Mouse (Mus musculus) midbrain, embryonic 16.5 days (tissue): ENCODE measurements around the gene Gm21083. TPM values are rescaled to one million over a fixed set of nuclear protein-coding genes. Genes with fewer than 3 reads are reported as not detected.
A peak's percentile ranks its signal among the peaks of the same experiment; 100 is the strongest.
"Not testable (repeated sequence)": the region's sequence is repeated elsewhere in the genome, so short reads cannot be mapped to it uniquely, and the experiment has no call there.

Experiments
- ATAC-seq: fragments of 200-750 bp; cut with Nextera tagmentation; 2 replicates; pipeline ENCODE4 v1.8.0; 2017; ENCODE audit warnings: moderate TSS enrichment
- H3K27ac ChIP-seq: fragments of 300-500 bp; sonication (generic); 2 replicates; pipeline ENCODE4 v1.5.1; 2014; ENCODE audit warnings: mild to moderate bottlenecking, low read length, mixed read lengths
- H3K27me3 ChIP-seq: fragments of 300-500 bp; sonication (generic); 2 replicates; pipeline ENCODE4 v1.6.1; 2014; ENCODE audit warnings: low read depth, low read length, mixed read lengths; ENCODE audit not compliant: control insufficient read depth, insufficient read depth
- H3K36me3 ChIP-seq: fragments of 300-500 bp; sonication (generic); 2 replicates; pipeline ENCODE4 v1.6.1; 2014; ENCODE audit warnings: mild to moderate bottlenecking, low read length, moderate library complexity, mixed read lengths; ENCODE audit not compliant: control insufficient read depth, insufficient read depth
- H3K4me1 ChIP-seq: fragments of 300-500 bp; sonication (generic); 2 replicates; pipeline ENCODE4 v1.6.1; 2014; ENCODE audit warnings: mild to moderate bottlenecking, low read length, mixed read lengths; ENCODE audit not compliant: control insufficient read depth, insufficient read depth
- H3K4me2 ChIP-seq: fragments of 300-500 bp; sonication (generic); 2 replicates; pipeline ENCODE4 v1.6.1; 2014; ENCODE audit warnings: mild to moderate bottlenecking, low read length, mixed read lengths
- H3K4me3 ChIP-seq: fragments of 300-500 bp; sonication (generic); 2 replicates; pipeline ENCODE4 v1.5.1; 2014; ENCODE audit warnings: low read depth, mild to moderate bottlenecking, low read length, moderate library complexity, mixed read lengths
- H3K9ac ChIP-seq: fragments of 300-500 bp; sonication (generic); 2 replicates; pipeline ENCODE4 v1.6.1; 2014; ENCODE audit warnings: low read depth, low read length, mixed read lengths
- H3K9me3 ChIP-seq: fragments of 300-500 bp; sonication (generic); replicated peaks from 2 replicates; pipeline ENCODE4 v1.6.1; 2014; ENCODE audit warnings: mild to moderate bottlenecking, low read length, mixed read lengths; ENCODE audit not compliant: control insufficient read depth, poor library complexity, severe bottlenecking
- WGBS: fragments of 180-500 bp; shearing (Covaris S2); extraction: QIAGEN DNeasy Blood & Tissue Kit; methylation state at CpG from one replicate; pipeline ENCODE4 v1.1.7; 2014; 5-methylcytosine and 5-hydroxymethylcytosine counted together
- polyA plus RNA-seq: library from polyadenylated mRNA; unstranded; fragments of >200 nt; fragmentation: Nextera tagmentation; extraction: Ambion mirVana; gene quantifications from 2 replicates; pipeline ENCODE4 v1.2.1, GENCODE M21; 2015

Gene Gm21083
- not detected in 2 replicates for polyA plus RNA-seq

DNA sequence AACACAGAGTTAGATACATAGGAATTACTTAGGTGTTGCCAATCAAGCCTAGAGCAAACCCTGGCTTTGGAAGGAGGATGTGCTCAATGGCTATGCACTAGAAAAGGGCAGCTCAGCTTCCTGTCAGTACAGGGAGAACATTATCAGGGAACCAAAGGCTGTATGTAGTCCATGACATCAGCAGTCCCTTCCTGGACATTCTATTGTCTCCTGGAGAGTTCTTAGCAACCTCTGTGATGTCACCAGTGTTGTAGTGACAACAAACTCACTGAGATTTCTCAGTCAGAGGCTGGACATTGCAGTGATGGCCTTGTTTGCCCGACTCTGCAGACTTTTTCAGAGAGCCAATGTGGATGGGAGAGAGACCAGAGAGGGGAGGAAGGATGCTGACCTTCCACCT lies at the start of gene Gm21083:
Gene Gm21083, plus strand, starts transcription at position 301 of the 400 bp plus-strand sequence.
- ATAC-seq, H3K4me1 ChIP-seq, H3K36me3 ChIP-seq, H3K9ac ChIP-seq, H3K4me3 ChIP-seq, H3K27ac ChIP-seq, H3K27me3 ChIP-seq, H3K9me3 ChIP-seq, H3K4me2 ChIP-seq: not testable (repeated sequence)
- WGBS: no CpG with 5 or more reads among the region's 1 CpGs

DNA sequence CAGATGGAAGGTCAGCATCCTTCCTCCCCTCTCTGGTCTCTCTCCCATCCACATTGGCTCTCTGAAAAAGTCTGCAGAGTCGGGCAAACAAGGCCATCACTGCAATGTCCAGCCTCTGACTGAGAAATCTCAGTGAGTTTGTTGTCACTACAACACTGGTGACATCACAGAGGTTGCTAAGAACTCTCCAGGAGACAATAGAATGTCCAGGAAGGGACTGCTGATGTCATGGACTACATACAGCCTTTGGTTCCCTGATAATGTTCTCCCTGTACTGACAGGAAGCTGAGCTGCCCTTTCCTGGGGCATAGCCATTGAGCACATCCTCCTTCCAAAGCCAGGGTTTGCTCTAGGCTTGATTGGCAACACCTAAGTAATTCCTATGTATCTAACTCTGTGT lies 48.0 kb upstream of the Gm21083 start, which contains the start of gene Gm21190:
Gene Gm21190, minus strand, starts transcription at position 101 of the 400 bp plus-strand sequence.
- WGBS: no CpG with 5 or more reads among the region's 1 CpGs
- not testable (repeated sequence) for H3K4me1 ChIP-seq, H3K4me3 ChIP-seq, H3K9ac ChIP-seq, ATAC-seq, H3K36me3 ChIP-seq, H3K27ac ChIP-seq, H3K4me2 ChIP-seq, H3K27me3 ChIP-seq
- peaks cover 17% of the 10 kb centered on the region for H3K9me3 ChIP-seq

DNA sequence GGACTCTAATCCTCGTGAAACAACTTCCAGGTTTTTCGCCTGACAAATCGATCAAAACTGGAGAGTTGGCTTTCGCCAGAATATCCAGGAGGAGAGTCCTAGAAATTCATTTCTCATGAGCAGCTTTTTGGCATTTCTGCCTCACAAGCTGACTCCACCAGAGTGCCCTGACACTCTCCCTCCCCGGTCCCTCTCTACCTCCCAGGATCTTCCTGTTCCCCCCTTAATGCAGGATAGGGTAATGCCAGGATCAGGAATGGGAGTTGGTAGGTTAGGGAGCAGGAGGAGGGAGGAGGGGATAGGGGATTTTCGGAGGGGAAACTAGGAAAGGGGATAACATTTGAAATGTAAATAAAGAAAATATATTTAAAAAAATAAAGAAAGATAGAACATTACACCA lies 28.5 kb upstream of the Gm21083 start:
- H3K9ac ChIP-seq, H3K36me3 ChIP-seq, H3K27me3 ChIP-seq, H3K9me3 ChIP-seq, H3K27ac ChIP-seq, ATAC-seq, H3K4me3 ChIP-seq, H3K4me1 ChIP-seq, H3K4me2 ChIP-seq: not testable (repeated sequence)
- WGBS: 78% methylated on average over 6 of the region's 6 CpGs

DNA sequence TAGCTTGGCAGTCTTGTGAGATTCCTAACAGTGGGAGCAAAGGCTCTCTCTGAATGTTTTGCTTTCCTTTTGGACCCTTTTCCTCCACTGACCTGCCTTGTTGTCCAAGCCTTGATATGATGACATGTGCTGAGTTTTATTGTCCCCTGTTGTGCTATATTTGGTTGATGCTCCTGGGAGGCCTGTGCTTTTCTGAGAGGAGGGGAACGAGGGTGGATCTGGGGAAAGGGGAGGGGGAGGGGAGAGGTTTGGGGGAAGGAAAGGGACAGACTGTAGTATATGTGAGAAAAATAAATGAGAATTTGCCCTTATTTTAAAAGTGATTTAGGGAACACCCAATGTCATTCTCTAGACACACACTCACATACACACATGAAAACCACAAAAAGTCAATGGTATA lies 28.0 kb upstream of the Gm21083 start:
- H3K4me2 ChIP-seq, ATAC-seq, H3K4me1 ChIP-seq, H3K27ac ChIP-seq, H3K9ac ChIP-seq, H3K4me3 ChIP-seq, H3K27me3 ChIP-seq, H3K36me3 ChIP-seq, H3K9me3 ChIP-seq: not testable (repeated sequence)
- WGBS: 39% methylated on average over 1 of the region's 1 CpGs

DNA sequence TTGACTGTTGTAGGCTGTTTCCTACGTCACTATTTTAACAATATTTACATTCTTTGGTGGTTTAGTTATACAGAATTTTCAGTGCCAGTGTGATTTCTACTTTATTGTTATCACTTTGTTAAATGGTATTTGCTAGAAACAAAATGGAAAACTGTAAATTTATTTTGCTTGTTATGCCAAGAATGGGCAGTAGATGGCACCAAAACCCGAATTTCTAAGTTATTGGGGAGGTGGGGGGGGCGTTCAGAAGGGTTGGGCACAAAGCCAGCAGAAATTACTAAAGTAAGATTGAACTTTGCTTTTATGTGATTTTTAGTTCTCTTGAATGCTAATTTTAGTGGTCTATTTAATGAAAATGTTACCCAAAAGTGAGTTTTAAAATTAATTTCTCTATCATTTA lies 27.5 kb upstream of the Gm21083 start:
- H3K9me3 ChIP-seq, H3K27ac ChIP-seq, H3K36me3 ChIP-seq, H3K9ac ChIP-seq, H3K4me1 ChIP-seq, ATAC-seq, H3K4me3 ChIP-seq, H3K27me3 ChIP-seq, H3K4me2 ChIP-seq: not testable (repeated sequence)
- WGBS: 17% methylated on average over 3 of the region's 3 CpGs

DNA sequence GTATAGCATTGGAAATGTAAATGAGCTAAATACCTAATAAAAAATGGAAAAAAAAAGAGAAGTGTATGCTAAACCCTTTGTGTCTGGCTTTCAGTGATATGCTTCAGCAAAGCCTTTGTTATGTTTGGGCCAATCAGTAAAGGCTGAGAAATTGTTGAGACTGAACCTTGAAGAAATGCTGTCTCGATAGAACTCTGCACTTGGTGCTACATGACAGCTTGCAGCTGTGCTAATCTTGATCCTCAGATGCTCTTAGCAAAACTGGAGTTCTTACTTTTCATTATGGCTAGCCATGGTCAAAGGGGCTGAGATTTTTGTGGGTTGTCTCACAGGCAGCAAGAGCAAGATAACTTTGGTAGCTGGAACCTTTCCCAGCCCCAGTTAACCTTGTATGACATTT lies 18.5 kb upstream of the Gm21083 start:
- H3K9ac ChIP-seq, H3K27me3 ChIP-seq, H3K4me3 ChIP-seq, H3K36me3 ChIP-seq, H3K4me1 ChIP-seq, ATAC-seq, H3K4me2 ChIP-seq, H3K27ac ChIP-seq: not testable (repeated sequence)
- WGBS: 71% methylated on average over 1 of the region's 1 CpGs
- H3K9me3 ChIP-seq: peaks cover 12% of the 10 kb centered on the region

DNA sequence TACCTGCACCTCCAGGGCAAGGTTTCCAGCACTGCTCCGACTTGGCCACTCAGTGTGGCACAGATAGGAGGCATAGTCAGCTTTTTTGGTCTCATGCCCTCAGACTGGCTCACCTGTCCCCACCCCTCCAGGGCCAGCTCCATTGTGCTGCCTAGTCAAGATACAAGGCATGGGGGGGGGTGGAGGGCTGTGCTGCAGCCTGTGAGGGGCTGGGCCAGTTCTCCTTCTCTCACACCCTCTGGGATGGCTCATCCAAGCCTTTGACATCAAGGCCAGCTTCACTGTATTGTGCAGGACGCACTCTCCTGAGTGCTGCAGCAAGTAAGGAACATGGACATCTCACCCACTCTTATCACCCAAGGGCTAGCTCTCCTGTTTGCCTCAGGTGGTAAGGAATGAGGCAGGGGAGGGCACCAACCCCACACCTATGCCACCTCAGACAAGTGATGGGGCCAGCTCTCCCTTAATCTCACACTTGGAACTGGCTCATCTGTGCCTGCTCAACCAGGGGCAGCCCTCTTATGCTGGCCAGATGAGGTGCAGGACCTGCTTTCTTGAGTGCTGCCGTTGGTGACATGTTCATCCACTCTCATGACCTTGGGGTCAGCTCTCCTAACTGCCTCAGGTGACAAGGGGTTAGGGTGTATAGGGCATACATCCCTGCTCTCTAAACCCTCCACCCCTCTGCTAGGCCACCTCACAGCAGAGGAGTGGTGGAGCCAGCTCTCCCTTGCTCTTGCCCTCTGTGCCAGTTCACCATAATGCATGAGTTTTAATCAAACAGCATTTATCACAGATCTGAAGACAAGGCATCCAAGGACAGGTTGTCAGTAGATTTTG lies 15.5 kb upstream of the Gm21083 start:
- not testable (repeated sequence) for H3K27me3 ChIP-seq, H3K9me3 ChIP-seq, H3K27ac ChIP-seq, H3K9ac ChIP-seq, H3K4me3 ChIP-seq, H3K4me2 ChIP-seq, H3K36me3 ChIP-seq, H3K4me1 ChIP-seq
- 75% methylated on average over 3 of the region's 3 CpGs for WGBS
- peak; percentile 56; the same call in 1 of the 2 replicates for ATAC-seq

DNA sequence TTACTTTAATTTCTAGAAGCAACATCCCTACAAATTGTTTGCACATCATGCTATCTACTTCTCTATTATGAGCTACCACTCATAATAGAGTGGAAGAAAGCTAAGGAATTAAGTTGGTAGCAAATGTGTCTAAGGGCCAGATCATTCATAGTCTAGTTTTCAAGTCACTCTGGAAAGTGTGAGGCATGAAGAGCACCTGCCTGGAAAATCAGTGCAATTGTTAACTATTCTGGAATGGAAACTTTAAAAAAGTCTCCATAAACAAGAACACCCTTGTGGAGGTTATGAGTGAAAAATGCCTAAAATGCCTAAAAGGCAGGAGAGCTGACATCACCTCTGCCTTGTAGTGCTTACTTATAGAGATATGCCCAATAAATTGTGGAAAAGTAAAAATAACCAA lies 3.4 kb upstream of the Gm21083 start:
- not testable (repeated sequence) for H3K27me3 ChIP-seq, H3K9ac ChIP-seq, H3K4me3 ChIP-seq, H3K27ac ChIP-seq, ATAC-seq, H3K9me3 ChIP-seq, H3K4me2 ChIP-seq, H3K4me1 ChIP-seq, H3K36me3 ChIP-seq

DNA sequence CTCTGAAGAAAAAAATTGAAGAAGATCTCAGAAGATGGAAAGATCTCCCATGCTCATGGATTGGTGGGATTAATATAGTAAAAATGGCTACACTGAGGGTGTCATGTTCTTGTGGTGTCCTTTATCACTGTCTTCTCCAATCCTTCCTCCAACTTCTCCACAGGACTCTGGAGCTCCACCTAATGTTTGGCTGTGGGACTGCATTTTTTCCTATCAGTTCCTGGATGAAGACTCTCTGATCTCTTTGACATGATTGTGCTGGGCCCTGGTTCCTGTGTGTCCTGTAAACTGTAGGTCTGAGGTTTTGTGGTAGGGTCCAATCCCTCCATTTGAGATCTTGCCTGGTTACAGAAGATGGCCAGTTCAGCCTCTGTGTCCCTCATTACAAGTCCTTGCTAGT lies 9.2 kb downstream of the Gm21083 start:
- not testable (repeated sequence) for H3K4me3 ChIP-seq, H3K4me1 ChIP-seq, H3K36me3 ChIP-seq, H3K9ac ChIP-seq, H3K27me3 ChIP-seq, H3K27ac ChIP-seq, ATAC-seq, H3K4me2 ChIP-seq, H3K9me3 ChIP-seq
